Mouse (Mus musculus) adrenal gland, adult (tissue): ENCODE data around the gene Klc4.
A peak's percentile ranks its signal among the peaks of the same experiment; 100 is the strongest.

Experiments used
- DNase-seq, 2 experiments: peaks; one replicate each; pipeline ENCODE4 v3.0.0; 2022 to 2023; ENCODE audit warnings: low spot score in 1 of 2; ENCODE audit not compliant: inconsistent age in 2 of 2

Klc4 gene

DNA sequence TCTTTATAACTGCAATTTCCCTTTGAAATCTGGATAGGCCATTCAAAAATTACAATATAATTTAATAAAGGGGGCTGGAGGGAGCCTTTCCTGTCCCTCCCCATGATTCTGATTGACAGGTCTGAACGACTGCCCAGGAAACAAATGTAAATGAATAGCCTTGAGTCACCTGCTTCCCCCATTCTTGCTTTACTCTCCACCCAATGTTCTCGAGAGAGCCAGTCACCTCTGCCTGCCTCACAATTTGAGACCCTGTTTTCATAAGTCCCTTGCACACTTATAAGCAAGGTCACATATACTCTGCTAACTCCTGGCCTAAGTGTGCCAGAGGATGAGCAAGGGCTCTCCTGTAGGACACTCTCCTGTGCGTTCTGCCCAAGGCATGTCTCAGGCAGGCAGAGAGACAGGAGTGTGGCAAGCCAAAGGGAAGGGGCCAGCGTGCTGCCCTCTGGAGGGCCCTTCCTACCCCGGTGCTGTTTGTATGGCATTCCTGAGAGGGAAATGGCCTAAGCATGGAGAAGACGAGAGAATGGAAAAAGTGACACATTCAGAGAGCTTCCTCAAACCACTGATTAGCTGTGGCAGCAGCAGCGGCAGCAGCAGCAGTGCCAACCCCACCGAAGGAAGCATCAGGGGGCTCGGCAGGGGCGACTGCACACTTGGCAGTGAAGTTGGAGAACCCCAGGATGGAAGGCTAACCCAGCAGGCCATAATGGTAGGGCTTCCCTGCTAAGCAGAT is 21.8 kb downstream of the Klc4 start:
- peak in 1 of 2 experiments; percentile 33 for DNase-seq

DNA sequence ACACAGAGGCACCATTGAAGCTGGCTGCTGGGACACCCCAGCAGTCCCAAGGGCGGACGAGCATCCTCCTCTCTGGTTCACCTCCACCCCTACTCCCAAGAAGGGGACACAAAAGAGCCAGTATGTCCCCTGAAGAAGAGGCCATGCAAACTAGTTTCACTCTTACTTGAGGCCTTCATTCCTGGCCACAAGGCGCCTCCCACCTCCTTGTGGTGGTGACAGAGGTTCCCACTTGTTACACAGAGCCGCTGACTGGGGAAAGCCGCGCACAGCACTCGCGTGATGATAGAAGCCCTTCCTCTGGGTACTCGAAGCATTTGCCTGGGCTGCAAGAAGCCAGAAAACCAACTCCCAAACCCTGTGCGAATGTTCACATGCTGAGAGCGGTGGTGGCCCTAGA is 23.6 kb downstream of the Klc4 start:
- DNase-seq = no peak

- peak; percentile 48 to 74 for DNase-seq
These were observed 24.5 kb downstream of the Klc4 start for GRCm38 (mm10) chr17:46621324-46621723.

DNA sequence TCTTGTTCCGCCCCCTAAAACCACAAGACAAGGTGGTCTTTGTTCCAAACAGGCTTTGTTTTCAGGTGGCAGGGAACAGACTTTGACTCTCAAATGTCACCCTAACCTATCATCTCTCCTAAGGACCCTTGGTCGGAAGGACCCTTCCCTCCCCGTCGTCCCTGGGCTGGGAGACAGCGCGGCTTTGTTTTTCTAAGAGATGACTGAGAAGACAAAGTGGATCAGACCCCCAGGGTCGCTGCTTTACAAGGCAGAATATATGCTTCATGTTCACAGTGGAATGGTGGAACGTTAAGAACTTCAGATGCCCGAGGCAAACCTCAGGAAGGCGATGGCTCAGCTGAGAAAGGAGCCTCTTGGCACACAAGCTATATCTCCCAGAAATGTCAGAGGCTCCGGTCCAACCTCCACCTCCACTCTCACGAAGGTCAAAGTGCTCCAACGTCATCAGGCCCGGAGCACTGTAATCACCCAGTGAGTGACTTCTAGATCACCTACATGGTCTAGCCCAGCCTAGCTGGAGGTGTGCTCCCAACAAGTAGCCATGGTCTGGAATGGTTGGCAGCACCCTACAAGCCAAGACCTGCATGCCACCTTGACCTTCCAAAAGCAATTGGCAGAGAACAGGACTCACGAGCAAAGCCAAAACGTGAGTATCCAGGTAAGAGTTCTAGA is 26.0 kb downstream of the Klc4 start:
- peak in 1 of 2 experiments; percentile 23 for DNase-seq

DNA sequence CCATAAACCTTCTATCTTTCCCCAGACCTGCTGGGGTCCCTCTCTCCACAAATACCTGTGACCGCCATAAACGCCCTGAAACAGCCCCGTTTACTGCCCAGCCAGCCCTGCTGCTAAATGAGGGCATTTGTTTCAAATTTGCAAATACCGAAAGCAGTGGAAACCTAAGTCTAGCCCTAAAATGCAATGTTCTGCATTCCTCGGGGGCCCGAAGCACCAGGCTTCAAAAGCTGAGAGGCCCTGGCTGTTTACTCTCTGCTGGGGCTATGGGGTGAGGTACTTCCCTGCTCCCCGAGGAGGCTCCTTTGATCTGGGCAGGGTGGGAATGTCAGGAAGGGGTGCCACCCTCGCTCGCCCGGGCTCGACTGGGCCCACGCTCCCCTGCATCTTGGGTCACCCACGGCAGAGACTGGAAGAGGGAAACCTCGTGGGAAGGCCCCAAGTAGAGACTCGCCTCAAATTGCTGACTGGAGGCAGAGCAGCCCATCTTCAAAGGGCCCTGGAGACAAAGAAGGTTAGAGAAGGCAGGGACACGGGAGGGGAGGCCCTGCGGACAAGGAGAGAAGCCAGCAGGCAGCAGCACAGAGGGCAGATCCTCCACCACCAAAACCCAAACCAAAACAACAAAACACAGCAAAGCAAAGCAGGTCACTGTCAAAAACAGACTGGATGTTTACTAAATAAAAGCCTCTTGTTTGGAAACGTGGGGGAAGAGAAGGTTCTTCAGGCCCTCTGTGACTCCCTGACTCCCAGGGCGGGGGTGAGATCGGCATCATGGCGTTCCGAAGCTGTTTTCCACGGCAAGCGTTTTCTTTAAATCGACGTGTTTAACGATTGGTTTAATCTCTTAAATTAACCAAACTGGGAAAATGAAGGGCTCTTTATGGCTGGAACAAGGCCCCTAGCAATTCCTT is 26.8 kb downstream of the Klc4 start:
- DNase-seq = peak in 1 of 2 experiments; percentile 24

DNA sequence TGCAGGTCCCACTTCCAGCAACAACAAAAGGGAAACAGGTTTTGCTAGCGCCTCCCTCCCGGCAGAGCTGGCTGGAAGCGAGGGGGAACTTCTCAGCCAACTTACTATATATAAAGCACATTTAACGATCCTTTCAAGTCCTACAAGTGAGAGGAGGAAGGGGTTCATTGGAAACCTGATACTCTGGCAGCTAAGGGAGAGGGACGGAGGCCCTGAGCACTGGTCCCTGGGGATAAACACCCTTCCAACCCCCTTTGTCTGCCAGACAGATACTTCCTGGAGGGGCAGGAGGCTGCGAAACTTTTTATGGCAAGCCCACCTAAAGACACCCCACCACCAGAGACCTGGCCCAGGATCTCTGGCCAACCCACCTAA is 27.4 kb downstream of the Klc4 start:
- no peak for DNase-seq

GRCm38 (mm10) chr17:46617799-46618198 is 28.0 kb downstream of the Klc4 start:
- DNase-seq = no peak

GRCm38 (mm10) chr17:46613229-46613628 is 32.6 kb downstream of the Klc4 start:
- no peak for DNase-seq

DNA sequence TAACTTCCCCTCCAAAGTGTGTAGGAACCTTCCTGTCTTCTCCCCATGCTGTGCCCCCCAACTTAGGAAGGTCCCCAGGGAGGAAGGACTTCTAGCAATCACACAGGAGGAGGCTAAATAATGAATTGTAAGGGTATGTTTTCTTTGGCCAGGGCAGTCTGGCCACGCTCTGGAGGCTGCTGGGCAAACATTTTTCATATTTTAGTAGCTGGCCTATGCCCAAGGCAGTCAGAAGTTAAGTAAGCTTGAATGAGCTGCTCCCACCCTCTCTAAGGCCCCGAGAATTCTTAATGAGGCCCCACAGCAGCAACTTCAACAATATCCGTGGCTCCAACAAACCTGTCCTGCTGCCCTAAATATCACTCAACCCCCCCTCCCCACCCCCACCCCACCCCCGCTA is 33.0 kb downstream of the Klc4 start:
- DNase-seq = peak in 1 of 2 experiments; percentile 55

DNA sequence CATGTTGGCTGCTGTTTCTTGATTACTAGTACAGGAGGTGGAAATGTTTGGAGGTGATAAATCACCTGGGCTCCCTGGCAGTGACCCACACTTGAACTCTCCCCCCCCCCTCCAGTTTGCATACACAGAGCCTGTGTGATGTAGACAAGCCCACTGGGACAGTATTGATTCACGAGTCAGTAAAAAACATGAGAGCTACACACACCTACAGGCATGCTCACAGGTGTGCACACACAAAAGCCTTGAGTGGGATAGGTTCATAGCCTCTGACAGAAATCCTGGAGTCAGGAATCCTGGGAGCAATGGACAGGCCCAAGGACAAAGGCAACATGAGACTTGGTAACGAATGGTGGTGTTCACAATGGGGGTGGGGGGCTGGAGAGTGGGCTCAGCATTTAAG is 33.6 kb downstream of the Klc4 start:
- no peak for DNase-seq

DNA sequence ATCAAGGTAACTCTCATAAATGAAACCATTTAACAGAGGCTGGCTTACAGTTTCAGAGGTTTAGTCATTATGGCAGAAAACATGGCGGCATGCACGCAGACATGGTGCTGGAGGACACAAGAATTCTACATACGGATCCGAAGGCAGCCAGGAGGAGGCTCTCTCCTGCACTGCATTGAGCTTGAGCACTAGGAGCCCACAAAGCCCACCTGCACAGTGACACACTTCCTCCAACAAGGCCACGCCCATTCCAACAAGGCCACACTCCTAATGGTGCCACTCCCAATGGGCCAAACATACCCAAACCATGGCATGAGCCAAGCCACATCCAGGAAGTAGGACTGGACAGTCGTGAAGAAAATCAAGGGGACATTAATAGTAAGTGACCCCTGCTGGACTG is 34.5 kb downstream of the Klc4 start:
- DNase-seq = no peak

GRCm38 (mm10) chr17:46609721-46610514 is 35.9 kb downstream of the Klc4 start:
- peak in 1 of 2 experiments; percentile 52 for DNase-seq

GRCm38 (mm10) chr17:46605987-46606386 is 39.8 kb downstream of the Klc4 start:
- DNase-seq = no peak

- no peak for DNase-seq
These were observed 40.7 kb downstream of the Klc4 start for GRCm38 (mm10) chr17:46605126-46605525.

- no peak for DNase-seq
These were observed 42.6 kb downstream of the Klc4 start for GRCm38 (mm10) chr17:46603229-46603628.

DNA sequence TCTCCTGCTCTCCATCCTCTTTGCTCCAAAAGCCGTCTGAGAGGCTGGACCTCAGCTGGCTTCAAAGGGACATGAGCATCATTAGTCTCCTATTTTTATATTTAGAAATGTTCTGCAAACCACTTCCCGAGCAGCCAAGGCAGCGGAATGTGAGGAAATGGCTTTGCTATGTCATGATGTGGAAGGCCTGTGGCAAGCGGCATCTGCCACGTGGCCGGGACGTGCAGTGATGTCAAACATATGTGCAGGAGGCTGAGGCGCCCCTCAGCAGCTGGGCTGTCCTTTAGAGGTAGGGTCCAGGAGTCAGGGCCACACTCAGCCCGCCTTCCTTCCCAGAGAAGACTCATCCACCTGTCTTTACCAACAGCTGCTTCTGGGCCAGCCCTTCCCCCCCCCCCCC is 43.6 kb downstream of the Klc4 start:
- no peak for DNase-seq

DNA sequence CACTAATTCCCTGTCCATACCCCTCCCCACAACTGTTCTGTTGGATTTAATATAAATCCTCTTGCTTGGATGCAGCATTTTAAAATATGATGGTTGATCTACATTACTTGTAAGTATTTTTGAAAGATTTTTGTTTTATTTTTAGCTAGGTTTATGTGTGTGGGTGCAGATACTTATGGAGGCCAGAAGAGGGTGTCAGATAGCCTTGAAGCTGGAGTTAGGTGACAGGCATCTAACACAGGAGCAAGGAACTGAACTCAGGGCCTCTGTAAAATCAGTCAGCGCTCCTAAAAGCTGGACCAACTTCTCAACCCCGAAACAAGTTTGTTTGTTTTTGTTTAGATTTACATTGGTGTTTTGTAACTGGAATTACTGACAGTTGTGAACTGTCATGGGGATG is 45.3 kb downstream of the Klc4 start:
- no peak for DNase-seq

DNA sequence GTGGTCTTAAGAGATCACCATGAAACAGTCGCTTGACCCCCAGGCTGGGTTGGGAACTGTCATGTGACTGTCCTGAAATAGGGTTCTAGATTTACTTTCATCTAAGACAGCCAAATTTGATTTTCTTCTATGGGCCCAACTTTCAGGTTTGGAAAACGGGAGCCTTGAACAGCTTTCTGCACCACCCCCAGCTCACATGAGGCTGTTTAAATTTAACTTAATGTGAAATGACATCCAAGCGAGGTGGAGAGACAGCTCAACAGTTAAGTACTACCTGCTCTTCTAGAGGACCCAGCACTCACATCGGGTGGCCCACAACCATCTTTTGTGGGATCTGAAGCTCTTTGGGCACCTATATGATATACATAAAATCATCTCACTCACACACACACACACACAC is 46.9 kb downstream of the Klc4 start:
- no peak for DNase-seq

GRCm38 (mm10) chr17:46597956-46598355 is 47.9 kb downstream of the Klc4 start:
- no peak for DNase-seq

DNA sequence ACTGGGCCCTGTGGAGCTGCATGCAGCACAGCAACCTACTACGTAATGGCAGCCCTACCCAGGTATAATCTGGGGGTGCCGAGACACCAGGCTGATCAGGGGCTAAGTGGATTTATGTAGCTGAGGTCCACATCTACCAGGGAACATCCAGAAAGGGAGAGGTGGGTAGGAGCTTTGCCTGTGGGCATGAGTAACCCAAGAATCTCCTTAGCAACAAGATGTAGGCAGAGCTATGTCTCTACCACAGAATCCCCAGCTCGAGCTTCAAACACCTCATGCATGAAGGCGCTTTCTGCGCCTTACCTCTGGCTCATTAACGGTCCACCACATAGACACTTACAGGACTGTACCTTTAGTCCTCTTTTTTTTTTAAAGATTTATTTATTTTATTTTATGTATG is 50.5 kb downstream of the Klc4 start:
- DNase-seq = no peak

DNA sequence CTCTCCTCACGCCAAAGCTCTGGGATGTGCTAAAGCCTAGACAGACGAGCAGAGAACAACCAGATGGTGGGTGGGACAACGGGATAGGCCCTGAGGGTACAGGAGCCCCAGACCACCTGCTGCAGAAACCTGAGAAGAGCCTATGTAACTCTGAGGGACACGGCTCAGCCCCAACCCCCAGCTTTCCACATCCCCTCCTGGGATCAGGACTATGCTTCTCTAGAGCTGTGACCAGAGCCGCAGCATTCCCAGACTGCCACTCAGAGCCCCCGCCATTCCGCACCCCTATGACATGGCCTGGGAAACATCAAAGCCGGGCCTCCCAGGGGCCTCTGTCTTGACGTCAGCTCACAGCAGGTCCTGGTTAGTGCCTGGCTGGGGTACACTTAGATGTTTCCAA is 51.2 kb downstream of the Klc4 start:
- DNase-seq = no peak
